Mouse (Mus musculus) erythroblast, adult 5-6 weeks (primary cell): ENCODE data around the gene Nipal4. TPM values are rescaled to one million over a fixed set of nuclear protein-coding genes. Genes with fewer than 3 reads are reported as not detected.

Experiments
- ATAC-seq: replicated peaks from 2 replicates; pipeline ENCODE4 v1.8.0; 2016; ENCODE audit warnings: moderate number of reproducible peaks, mild to moderate bottlenecking, moderate TSS enrichment, inconsistent platforms; ENCODE audit not compliant: poor library complexity, low FRiP score, severe bottlenecking
- total RNA-seq, 2 experiments: library from RNA; stranded (forward) in 1 of 2; stranded (reverse) in 1 of 2; fragments of 150-400 nt in 1 of 2; fragments of 200-764, 138-1000 nt in 1 of 2; gene quantifications; 2 replicates each; pipeline versions ENCODE4 v1.2.3 to v1.2.4; 2015 to 2017; ENCODE audit warnings: low replicate concordance in 2 of 2

Nipal4 gene
- total RNA-seq, 2 experiments from 2014 or later, result not detected

- no peak for ATAC-seq
These were observed 46.2 kb downstream of the Nipal4 start for GRCm38 (mm10) chr11:46120084-46120483.

GRCm38 (mm10) chr11:46119624-46120023, 46.7 kb downstream of the Nipal4 start:
- no peak for ATAC-seq

GRCm38 (mm10) chr11:46116510-46116909, 49.8 kb downstream of the Nipal4 start:
- ATAC-seq, result no peak

- no peak for ATAC-seq
These were observed 50.7 kb downstream of the Nipal4 start for GRCm38 (mm10) chr11:46115411-46116173.

- ATAC-seq, result no peak
These were observed 51.3 kb downstream of the Nipal4 start for GRCm38 (mm10) chr11:46115011-46115410.

GRCm38 (mm10) chr11:46114221-46114620, 52.1 kb downstream of the Nipal4 start:
- ATAC-seq, result no peak

GRCm38 (mm10) chr11:46113211-46113610, 53.1 kb downstream of the Nipal4 start:
- no peak for ATAC-seq

- ATAC-seq, result no peak
These were observed 55.4 kb downstream of the Nipal4 start for GRCm38 (mm10) chr11:46110945-46111287.

GRCm38 (mm10) chr11:46110156-46110944, 56.0 kb downstream of the Nipal4 start:
- no peak for ATAC-seq

GRCm38 (mm10) chr11:46109206-46109605, 57.1 kb downstream of the Nipal4 start:
- ATAC-seq, result no peak

- ATAC-seq, result no peak
These were observed 59.3 kb downstream of the Nipal4 start for GRCm38 (mm10) chr11:46107046-46107445.

- ATAC-seq, result no peak
These were observed 64.2 kb downstream of the Nipal4 start for GRCm38 (mm10) chr11:46102107-46102506.

Other genes with a start within 250 kb of the Nipal4 start
- gene Lsm11, start 221.6 kb downstream of the Nipal4 start, total RNA-seq (2015; ENCODE audit: low replicate concordance), result 0.63 TPM in 1 of 2 replicates, not detected in the other
- gene Lsm11, start 221.6 kb downstream of the Nipal4 start, total RNA-seq (2017; ENCODE audit: low replicate concordance), result 0.51 and 0.84 TPM in 2 replicates
- gene Thg1l, start 211.0 kb downstream of the Nipal4 start, total RNA-seq (2015; ENCODE audit: low replicate concordance), result 6.5 and 8.5 TPM in 2 replicates
- gene Thg1l, start 211.0 kb downstream of the Nipal4 start, total RNA-seq (2017; ENCODE audit: low replicate concordance), result 1.8 and 2.9 TPM in 2 replicates
- not detected in 2 replicates for gene Sox30, start 186.2 kb downstream of the Nipal4 start, total RNA-seq (2015; ENCODE audit: low replicate concordance)
- not detected in 2 replicates for gene Sox30, start 186.2 kb downstream of the Nipal4 start, total RNA-seq (2017; ENCODE audit: low replicate concordance)
- gene Gm12166, start 114.2 kb downstream of the Nipal4 start, total RNA-seq (2015; ENCODE audit: low replicate concordance), result 4.4 and 4.8 TPM in 2 replicates
- 4.3 and 8.9 TPM in 2 replicates for gene Gm12166, start 114.2 kb downstream of the Nipal4 start, total RNA-seq (2017; ENCODE audit: low replicate concordance)
- gene Adam19, start 110.5 kb downstream of the Nipal4 start, total RNA-seq (2015; ENCODE audit: low replicate concordance), result 4.6 TPM in 2 replicates
- gene Adam19, start 110.5 kb downstream of the Nipal4 start, total RNA-seq (2017; ENCODE audit: low replicate concordance), result 5.6 and 6.2 TPM in 2 replicates
- not detected in 2 replicates for gene Fndc9, start 69.0 kb upstream of the Nipal4 start, total RNA-seq (2015; ENCODE audit: low replicate concordance)
- gene Fndc9, start 69.0 kb upstream of the Nipal4 start, total RNA-seq (2017; ENCODE audit: low replicate concordance), result not detected in 2 replicates
- 49.7 and 60.3 TPM in 2 replicates for gene Cyfip2, start 146.4 kb upstream of the Nipal4 start, total RNA-seq (2015; ENCODE audit: low replicate concordance)
- 19.9 and 22.9 TPM in 2 replicates for gene Cyfip2, start 146.4 kb upstream of the Nipal4 start, total RNA-seq (2017; ENCODE audit: low replicate concordance)
- gene Itk, start 223.0 kb upstream of the Nipal4 start, total RNA-seq (2015; ENCODE audit: low replicate concordance), result not detected in 2 replicates
- 0.56 and 1.5 TPM in 2 replicates for gene Itk, start 223.0 kb upstream of the Nipal4 start, total RNA-seq (2017; ENCODE audit: low replicate concordance)
- not detected in 2 replicates for gene Fam71b, start 230.1 kb upstream of the Nipal4 start, total RNA-seq (2015; ENCODE audit: low replicate concordance)
- gene Fam71b, start 230.1 kb upstream of the Nipal4 start, total RNA-seq (2017; ENCODE audit: low replicate concordance), result not detected in 2 replicates